Mouse (Mus musculus): Measurements from ENCODE around the gene Eme1. TPM values are rescaled to one million over a fixed set of nuclear protein-coding genes. Genes with fewer than 3 reads are reported as not detected.
"Not testable (repeated sequence)": the region's sequence is repeated elsewhere in the genome, so short reads cannot be mapped to it uniquely, and the experiment has no call there.

Eme1 gene
- total RNA-seq (2022), result under 1 TPM in 2 of 4 experiments, not detected in 2; 0.35 to 0.52 TPM

GRCm38 (mm10) chr11:94653663-94654436 lies at the start of gene Eme1, which contains the start of gene Mrpl27:
Gene Eme1, minus strand, starts transcription at chr11:94653964.
Gene Mrpl27, plus strand, starts transcription at chr11:94653767.
- DNase-seq (ENCODE audit: low spot score in 2 of 2), result peak; percentile 81 to 84

- DNase-seq (ENCODE audit: low spot score in 2 of 2), result no peak
Observed at GRCm38 (mm10) chr11:94702216-94702610, 48.4 kb upstream of the Eme1 start.

- DNase-seq (ENCODE audit: low spot score in 2 of 2), result no peak
Observed at GRCm38 (mm10) chr11:94701401-94702215, 47.8 kb upstream of the Eme1 start.

- DNase-seq (ENCODE audit: low spot score in 2 of 2), result no peak
Observed at GRCm38 (mm10) chr11:94699399-94699798, 45.6 kb upstream of the Eme1 start.

- no peak for DNase-seq (ENCODE audit: low spot score in 2 of 2)
Observed at GRCm38 (mm10) chr11:94697703-94698464, 44.1 kb upstream of the Eme1 start.

GRCm38 (mm10) chr11:94697140-94697539 lies 43.4 kb upstream of the Eme1 start:
- no peak for DNase-seq (ENCODE audit: low spot score in 2 of 2)

- DNase-seq (ENCODE audit: low spot score in 2 of 2), result no peak
Observed at GRCm38 (mm10) chr11:94695508-94695907, 41.7 kb upstream of the Eme1 start.

GRCm38 (mm10) chr11:94692502-94692901 lies 38.7 kb upstream of the Eme1 start:
- not testable (repeated sequence) for DNase-seq (ENCODE audit: low spot score in 2 of 2)

- DNase-seq (ENCODE audit: low spot score in 2 of 2), result no peak
Observed at GRCm38 (mm10) chr11:94687178-94687577, 33.4 kb upstream of the Eme1 start.

- no peak for DNase-seq (ENCODE audit: low spot score in 2 of 2)
Observed at GRCm38 (mm10) chr11:94682427-94682826, 28.7 kb upstream of the Eme1 start.

- no peak for DNase-seq (ENCODE audit: low spot score in 2 of 2)
Observed at GRCm38 (mm10) chr11:94681640-94682039, 27.9 kb upstream of the Eme1 start.

GRCm38 (mm10) chr11:94680639-94681038 lies 26.9 kb upstream of the Eme1 start:
- DNase-seq (ENCODE audit: low spot score in 2 of 2), result no peak

GRCm38 (mm10) chr11:94677607-94678145 lies 23.9 kb upstream of the Eme1 start:
- DNase-seq (ENCODE audit: low spot score in 2 of 2), result no peak

- peak; percentile 70 to 83 for DNase-seq (ENCODE audit: low spot score in 2 of 2)
Observed at GRCm38 (mm10) chr11:94676754-94677606, 23.2 kb upstream of the Eme1 start, which contains the start of gene Xylt2. Gene Xylt2, minus strand, starts transcription at chr11:94677515.

- DNase-seq (ENCODE audit: low spot score in 2 of 2), result no peak
Observed at GRCm38 (mm10) chr11:94676308-94676707, 22.5 kb upstream of the Eme1 start.

- DNase-seq (ENCODE audit: low spot score in 2 of 2), result no peak
Observed at GRCm38 (mm10) chr11:94675446-94675845, 21.7 kb upstream of the Eme1 start.

GRCm38 (mm10) chr11:94674984-94675383 lies 21.2 kb upstream of the Eme1 start:
- DNase-seq (ENCODE audit: low spot score in 2 of 2), result no peak

- DNase-seq (ENCODE audit: low spot score in 2 of 2), result no peak
Observed at GRCm38 (mm10) chr11:94665281-94665680, 11.5 kb upstream of the Eme1 start.

- no peak for DNase-seq (ENCODE audit: low spot score in 2 of 2)
Observed at GRCm38 (mm10) chr11:94661344-94661743, 7.6 kb upstream of the Eme1 start.

GRCm38 (mm10) chr11:94652973-94653372 lies 791 bp downstream of the Eme1 start:
- DNase-seq (ENCODE audit: low spot score in 2 of 2), result no peak

Measured in layer of hippocampus, adult 8-10 months (tissue).